In the genomic region with DNA sequence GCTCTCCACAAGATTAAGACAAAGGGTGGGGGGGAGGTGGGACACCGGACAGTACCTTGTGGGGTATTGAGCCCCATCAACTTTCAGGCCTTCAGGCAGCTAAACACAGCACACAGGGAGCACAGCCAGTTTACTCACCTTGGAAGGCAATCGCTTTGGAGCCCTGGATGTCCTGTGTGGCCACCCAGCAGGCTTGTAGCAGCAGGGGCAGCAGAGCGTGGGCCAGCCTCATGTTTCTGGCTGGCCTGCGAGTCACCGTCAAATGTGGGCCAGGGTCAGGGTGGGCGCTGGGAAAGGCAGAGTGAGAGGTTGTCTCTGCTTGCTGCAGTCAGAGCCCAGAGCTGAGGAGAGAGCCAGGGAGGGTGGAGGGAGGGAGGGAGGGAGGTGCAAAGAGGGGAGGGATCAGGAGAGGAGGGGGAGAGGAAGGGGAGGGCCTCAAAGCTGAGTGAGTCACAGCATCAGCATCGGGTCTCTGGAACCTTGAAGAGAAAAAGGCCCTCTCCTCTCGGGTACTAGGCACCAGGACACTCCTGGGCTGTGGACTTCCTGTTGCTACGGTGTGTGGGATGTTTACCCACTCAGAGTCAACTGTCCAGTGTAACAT, we compare ENCODE assay signal across 8 mouse cellular contexts. TPM values are rescaled to one million over a fixed set of nuclear protein-coding genes. Genes with fewer than 3 reads are reported as not detected.
DNase-seq lines count a peak whose midpoint lies in the region; ATAC-seq and TF ChIP-seq lines count a peak whose summit lies in the region.

A gene (minus strand): TSS at position 487 of the 604 bp plus-strand sequence.

- TF ChIP-seq CTCF in embryonic fibroblast, embryonic 13.5 days (IDR thresholded peaks at IDR 0.05; ENCODE audit: borderline replicate concordance, insufficient read depth, low read length) = no peak

- H3K9ac ChIP-seq in midbrain, embryonic 12.5 days (replicated peaks) = no peak within 1 kb of the TSS

- no peak for ATAC-seq in midbrain, embryonic 12.5 days (ENCODE audit: low FRiP score, low read depth)
- ATAC-seq in megakaryocyte progenitor cell, adult 5-6 weeks (replicated peaks; ENCODE audit: poor library complexity) = no peak

- intact Hi-C loops in heart, postnatal 36 days (cut with DNase I) = no loop called here
- intact Hi-C loops in left cerebral cortex, postnatal 36 days (cut with DNase I) = no loop called here

- H3K27ac ChIP-seq in embryonic fibroblast, embryonic 13.5 days (ENCODE audit: insufficient read depth, low read length) = peak within 1 kb of the TSS; percentile 73
- H3K27ac ChIP-seq in midbrain, embryonic 12.5 days (replicated peaks) = no peak within 1 kb of the TSS

- H3K4me2 ChIP-seq in midbrain, embryonic 12.5 days (replicated peaks) = no peak within 1 kb of the TSS

- WGBS in midbrain, embryonic 12.5 days = 37% methylated on average over 9 of the region's 9 CpGs

- H3K36me3 ChIP-seq in midbrain, embryonic 12.5 days = no peaks in the 10 kb centered on the region

- TF ChIP-seq POLR2A in embryonic fibroblast, embryonic 13.5 days (IDR thresholded peaks at IDR 0.05; ENCODE audit: low read depth, low read length) = peak; percentile 93

- DNase-seq in urinary bladder, postnatal 25 days (ENCODE audit: low spot score) = peak; percentile 11
- DNase-seq in urinary bladder, postnatal 36 days (ENCODE audit: low spot score in 2 of 2) = no peak
- no peak for DNase-seq in heart, postnatal 36 days
- no peak for DNase-seq in left cerebral cortex, postnatal 36 days (ENCODE audit: low spot score in 2 of 2)
- no peak for DNase-seq in spleen, adult 18-20 months

- H3K27me3 ChIP-seq in midbrain, embryonic 12.5 days = no peaks in the 10 kb centered on the region

- peak within 1 kb of the TSS; percentile 58 for H3K4me3 ChIP-seq in embryonic fibroblast, embryonic 13.5 days (ENCODE audit: insufficient read depth, low read length)
- no peak within 1 kb of the TSS for H3K4me3 ChIP-seq in midbrain, embryonic 12.5 days

- peaks cover 13% of the 10 kb centered on the region; the same call in 1 of the 2 replicates for H3K4me1 ChIP-seq in embryonic fibroblast, embryonic 13.5 days (ENCODE audit: control insufficient read depth, insufficient read depth, low read length)
- H3K4me1 ChIP-seq in midbrain, embryonic 12.5 days = no peaks in the 10 kb centered on the region

- H3K9me3 ChIP-seq in midbrain, embryonic 12.5 days = no peaks in the 10 kb centered on the region

RNA-seq across cellular contexts. Expression of the gene that starts here (rescaled TPM):
- 768 and 923 TPM in 2 replicates for polyA plus RNA-seq in embryonic fibroblast, embryonic 13.5 days (2011; ENCODE audit: insufficient read length, low read depth, missing spikeins)
- 10 to 100 TPM; 69.8 to 78.5 TPM for total RNA-seq in heart, postnatal 36 days (2021)
- total RNA-seq in left cerebral cortex, postnatal 36 days (2021) = 10 to 100 TPM; 31.3 to 57.3 TPM
- polyA plus RNA-seq in midbrain, embryonic 12.5 days (2016; fragmentation: Nextera tagmentation; extraction: Ambion mirVana) = 25.8 and 33.3 TPM in 2 replicates
- total RNA-seq in megakaryocyte progenitor cell, adult 5-6 weeks (2015) = not detected in 2 replicates
- 0.27 TPM in 1 of 2 replicates, not detected in the other for total RNA-seq in megakaryocyte progenitor cell, adult 5-6 weeks (2017)

Comparison
In these comparisons a context has a peak if more than half of its experiments do, and no peak if none do; other contexts are left out.
1. RNA of the gene that starts here (total RNA-seq): 69.8 to 78.5 TPM in heart, postnatal 36 days and 31.3 to 57.3 TPM in left cerebral cortex, postnatal 36 days; 0.27 TPM in megakaryocyte progenitor cell, adult 5-6 weeks; every median in the first group is over 10 times any median in the second.
2. RNA of the gene that starts here (polyA plus RNA-seq): 768 to 923 TPM in embryonic fibroblast, embryonic 13.5 days; 25.8 to 33.3 TPM in midbrain, embryonic 12.5 days; every median in the first group is over 10 times any median in the second.